Mouse (Mus musculus) spleen, postnatal 4 days (tissue): Measurements from ENCODE around the gene Dtnb.

ENCODE experiments used
- DNase-seq, 2 experiments: peaks; one replicate each; pipeline ENCODE4 v3.0.0; 2022; ENCODE audit warnings: low spot score in 2 of 2

The Dtnb gene

GRCm38 (mm10) chr12:3732623-3733265, 160.6 kb downstream of the Dtnb start:
- no peak for DNase-seq

DNA sequence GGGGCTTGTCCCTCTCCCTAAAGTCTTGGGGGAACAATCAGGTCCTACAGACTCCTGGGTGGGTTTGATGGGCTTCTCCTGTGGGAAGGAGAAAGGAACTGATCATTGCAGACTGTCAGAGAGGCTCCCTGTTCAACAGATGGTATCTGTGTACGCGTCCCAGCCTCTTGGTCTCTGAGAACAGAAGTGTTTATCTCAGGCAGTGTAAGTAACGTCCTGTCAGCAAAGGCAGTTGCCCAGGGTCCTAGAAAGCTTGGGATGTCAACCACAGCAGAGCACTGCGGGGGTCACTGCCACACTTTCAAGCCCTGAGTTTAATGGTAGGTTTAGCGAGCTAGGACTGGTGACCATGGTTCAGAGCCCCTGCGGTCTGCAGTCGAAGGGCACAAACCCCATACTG, 161.1 kb downstream of the Dtnb start:
- DNase-seq, result no peak

DNA sequence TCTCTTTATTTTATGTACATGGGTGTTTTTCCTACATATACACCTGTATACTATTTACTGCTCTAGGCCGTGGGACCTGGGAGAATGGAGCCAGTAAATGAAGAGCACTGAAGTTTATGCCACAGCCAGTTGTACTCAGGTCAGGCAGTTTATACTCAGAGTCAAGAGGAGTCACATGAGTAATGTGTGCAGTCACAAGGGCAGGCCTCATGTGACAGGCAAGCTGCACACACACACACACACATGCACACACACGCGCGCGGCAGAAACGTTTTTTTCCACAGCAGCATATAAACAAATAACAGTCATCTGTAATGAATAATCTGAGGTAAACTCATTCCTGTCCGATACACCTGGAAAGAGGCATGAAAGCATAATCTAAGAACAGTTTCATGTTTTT, 164.8 kb downstream of the Dtnb start:
- no peak for DNase-seq

- no peak for DNase-seq
These were observed 166.8 kb downstream of the Dtnb start for GRCm38 (mm10) chr12:3738741-3739529.

DNA sequence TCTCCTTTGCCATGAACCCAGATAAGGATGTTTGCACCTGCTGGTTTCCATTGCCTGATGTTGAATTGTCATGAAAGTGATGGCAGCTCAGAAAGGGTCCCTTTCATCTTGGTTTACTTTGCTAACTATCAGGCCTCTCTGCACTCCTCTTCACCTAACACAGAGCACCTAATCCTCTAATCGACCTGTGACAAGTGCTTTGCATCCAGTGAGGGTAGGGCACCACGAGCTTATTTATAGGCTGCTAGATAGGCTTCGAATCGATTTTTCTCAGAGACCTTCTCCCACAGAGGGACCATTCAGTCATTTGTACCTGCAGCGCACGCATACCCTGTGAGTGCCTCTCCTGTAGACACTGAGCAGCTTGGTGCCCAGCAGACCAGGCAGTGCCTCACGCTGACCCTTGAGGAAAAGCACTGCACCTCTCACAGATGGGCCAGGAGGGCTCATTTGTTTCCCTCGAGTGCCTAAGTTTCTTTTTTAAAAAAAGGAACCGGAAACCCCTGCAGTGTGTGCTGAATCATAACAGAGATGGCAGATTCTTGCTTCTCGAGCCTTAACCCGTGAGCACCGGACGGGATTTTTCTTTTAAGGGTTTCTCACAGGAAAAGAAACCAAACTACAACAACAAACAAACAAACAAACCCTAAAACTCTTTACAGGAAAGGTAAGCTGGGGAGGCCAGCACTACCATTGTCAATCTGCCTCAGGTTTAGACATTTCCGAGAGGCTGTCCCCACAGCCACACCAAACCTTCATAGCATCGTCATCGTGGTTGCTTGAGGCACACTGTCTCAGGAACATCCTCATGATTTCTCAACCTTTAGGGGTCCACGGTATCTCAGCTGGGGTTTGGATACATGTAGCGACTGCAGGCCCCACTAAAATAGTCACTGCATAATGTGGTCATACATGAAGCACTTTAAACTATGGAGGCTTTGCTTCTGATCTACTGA, 167.8 kb downstream of the Dtnb start:
- peak; percentile 24 to 65 for DNase-seq

DNA sequence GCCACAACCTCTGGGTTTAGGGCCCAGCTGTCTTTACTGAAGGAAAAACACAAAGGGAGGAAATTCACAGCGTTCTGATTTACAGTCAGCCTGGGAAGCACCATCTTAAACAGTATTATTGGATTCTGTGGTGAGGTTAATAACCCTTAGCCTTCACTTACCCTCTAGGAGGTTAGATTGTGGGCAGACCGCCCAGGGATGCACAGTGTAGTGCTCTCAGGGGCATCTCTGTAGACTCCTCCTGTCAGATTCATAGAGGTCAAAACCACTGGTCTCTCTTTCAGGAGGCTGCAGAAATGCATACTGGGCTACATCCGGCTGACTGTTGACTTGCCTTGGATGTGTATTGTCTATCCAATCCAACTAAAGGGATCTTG, 168.5 kb downstream of the Dtnb start:
- DNase-seq, result no peak

DNA sequence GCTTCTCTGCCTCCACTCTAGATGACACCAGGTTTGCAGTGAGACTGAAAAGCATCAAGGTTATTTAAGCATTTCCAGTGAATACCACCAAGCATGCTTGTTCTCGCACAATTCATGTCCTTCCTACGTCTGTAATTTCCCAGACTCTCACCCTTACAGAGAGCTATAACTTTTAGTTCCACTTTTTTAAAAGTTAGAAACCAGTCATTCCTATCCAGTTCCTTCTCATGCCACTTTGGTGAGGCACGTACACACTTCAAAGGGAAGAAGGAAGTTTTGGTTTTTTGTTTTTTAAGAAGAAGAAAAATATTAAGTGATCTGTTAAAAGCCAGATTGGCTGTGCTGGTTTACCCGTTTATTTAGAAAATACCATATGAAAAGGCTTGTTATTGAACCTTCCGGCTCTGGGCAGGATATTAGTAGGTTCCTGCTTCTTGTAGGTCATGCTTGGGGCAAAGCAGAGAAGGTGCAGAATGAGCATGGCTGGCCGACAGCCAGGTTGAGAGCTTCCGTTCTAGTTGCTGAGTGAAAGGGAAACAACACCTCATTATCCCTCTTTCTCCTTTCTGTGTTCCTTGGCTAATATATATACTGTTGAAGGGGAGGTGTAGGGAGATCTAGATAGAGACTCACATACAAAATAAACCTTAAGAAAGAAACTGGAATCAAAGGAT, 173.4 kb downstream of the Dtnb start:
- DNase-seq, result peak in 1 of 2 experiments; percentile 18

- no peak for DNase-seq
These were observed 174.2 kb downstream of the Dtnb start for GRCm38 (mm10) chr12:3746369-3746768.

- DNase-seq, result no peak
These were observed 175.4 kb downstream of the Dtnb start for GRCm38 (mm10) chr12:3747583-3747982.

GRCm38 (mm10) chr12:3755522-3755921, 183.3 kb downstream of the Dtnb start:
- no peak for DNase-seq

GRCm38 (mm10) chr12:3756216-3756615, 184.0 kb downstream of the Dtnb start:
- DNase-seq, result no peak

DNA sequence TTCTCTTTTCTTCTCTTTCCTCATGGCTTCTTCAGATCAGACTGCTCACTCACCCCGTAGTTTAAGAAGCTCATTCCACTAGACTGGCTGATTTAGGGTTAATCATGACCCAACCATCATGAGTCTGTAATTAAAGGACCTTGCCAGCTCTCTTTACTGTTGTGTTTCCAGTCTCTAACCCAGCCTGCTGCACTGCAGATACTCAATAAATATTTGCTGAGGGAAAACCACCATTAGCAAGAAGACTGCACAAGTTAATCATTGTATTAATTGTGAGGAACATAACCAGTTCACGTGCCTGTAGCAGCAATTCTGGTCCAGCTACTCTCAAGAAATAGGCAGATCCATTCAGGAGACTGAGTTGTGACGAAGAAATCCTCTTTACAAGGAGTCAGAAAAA, 185.9 kb downstream of the Dtnb start:
- no peak for DNase-seq

- DNase-seq, result peak in 1 of 2 experiments; percentile 56
These were observed 187.2 kb downstream of the Dtnb start for GRCm38 (mm10) chr12:3759419-3759818.

DNA sequence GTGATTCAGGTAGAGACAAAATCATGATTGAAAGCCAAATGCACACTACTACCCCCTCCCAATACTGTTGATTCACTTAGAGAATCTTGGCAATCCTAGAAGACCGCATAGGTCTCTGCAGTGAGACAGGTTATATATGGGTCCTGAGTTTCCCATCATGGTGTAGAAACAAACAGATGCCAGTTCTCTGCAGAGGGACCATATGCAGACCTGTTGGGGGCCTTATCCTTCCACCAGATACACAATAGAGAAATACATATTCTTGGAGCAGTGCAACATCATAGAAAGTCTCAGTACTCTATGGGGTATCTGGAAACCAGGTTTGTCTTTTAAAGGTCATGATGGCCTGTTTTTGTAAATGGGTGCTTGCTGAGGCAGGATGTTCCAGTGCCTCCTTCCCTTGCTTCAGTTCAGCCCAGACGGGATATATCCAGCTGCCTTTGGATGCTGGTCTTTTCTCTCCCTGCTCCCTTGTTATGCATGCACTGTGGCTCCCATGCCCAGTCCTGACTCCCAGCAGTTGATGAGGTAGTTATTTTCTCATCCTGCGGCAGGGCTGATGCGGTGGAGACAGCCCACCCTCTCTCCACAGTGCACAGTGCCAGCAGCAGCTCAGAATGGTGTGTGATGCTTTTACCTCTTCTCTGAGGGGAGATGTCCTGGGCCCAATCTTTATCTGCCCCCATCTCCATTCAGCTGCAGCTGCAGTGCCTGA, 188.9 kb downstream of the Dtnb start:
- no peak for DNase-seq

- DNase-seq, result no peak
These were observed 189.6 kb downstream of the Dtnb start for GRCm38 (mm10) chr12:3761591-3762295.

GRCm38 (mm10) chr12:3764191-3764804, 192.1 kb downstream of the Dtnb start:
- DNase-seq, result no peak

DNA sequence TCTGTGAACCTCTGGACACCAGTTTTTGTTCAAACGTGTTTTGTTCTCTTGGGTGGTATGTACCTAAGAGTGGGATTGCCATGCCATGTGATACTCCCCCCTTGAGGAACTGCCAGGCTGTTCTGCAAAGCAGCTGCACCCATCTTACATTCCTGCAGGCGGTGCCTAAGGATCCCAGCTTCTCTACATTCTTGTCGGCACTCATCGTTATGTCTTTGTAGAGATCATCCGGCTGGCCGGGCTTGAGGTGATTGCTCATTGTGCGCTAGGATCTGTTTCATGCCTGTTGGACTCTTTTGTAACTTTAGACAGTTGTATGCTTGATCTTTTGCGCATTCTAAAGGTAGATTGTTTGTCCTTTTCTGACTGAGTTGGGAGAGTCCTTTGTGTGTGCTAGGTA, 195.2 kb downstream of the Dtnb start:
- DNase-seq, result no peak

DNA sequence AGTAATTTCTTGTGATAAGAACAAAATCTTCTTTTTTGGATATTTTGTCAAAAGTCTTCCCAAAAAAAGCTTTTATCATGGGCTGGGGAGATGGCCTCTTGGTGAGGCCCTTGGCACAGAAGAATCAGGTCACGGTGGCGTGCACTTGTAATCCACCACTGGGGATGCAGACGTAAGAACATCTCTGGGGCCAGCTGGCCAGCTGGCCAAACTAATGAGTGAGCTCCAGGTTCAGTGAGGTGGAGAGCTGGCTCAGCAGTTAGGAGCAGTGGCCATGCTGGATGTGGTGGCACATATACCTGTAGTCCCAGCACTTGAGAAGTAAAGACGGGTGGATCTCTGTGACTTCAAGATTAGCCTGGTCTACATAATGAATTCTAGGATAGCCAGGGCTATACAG, 196.2 kb downstream of the Dtnb start:
- no peak for DNase-seq

- no peak for DNase-seq
These were observed 198.4 kb downstream of the Dtnb start for GRCm38 (mm10) chr12:3770546-3770945.

- no peak for DNase-seq
These were observed 198.9 kb downstream of the Dtnb start for GRCm38 (mm10) chr12:3771080-3771479.
